Mouse (Mus musculus) embryonic facial prominence, embryonic 13.5 days (tissue): ENCODE results near the gene Arl4c. TPM values are rescaled to one million over a fixed set of nuclear protein-coding genes. Genes with fewer than 3 reads are reported as not detected.

Experiments
- ATAC-seq: fragments of 200-750 bp; cut with Nextera tagmentation; 2 replicates; pipeline ENCODE4 v1.8.0; 2017; ENCODE audit warnings: low read depth; ENCODE audit not compliant: insufficient number of reproducible peaks, insufficient read depth, low FRiP score, low TSS enrichment
- H3K27ac ChIP-seq: fragments of 300-500 bp; sonication (generic); 2 replicates; pipeline ENCODE4 v1.5.1; 2015; ENCODE audit warnings: moderate library complexity, mild to moderate bottlenecking, inconsistent platforms
- H3K27me3 ChIP-seq: fragments of 300-500 bp; sonication (generic); 2 replicates; pipeline ENCODE4 v1.6.1; 2015; ENCODE audit warnings: mild to moderate bottlenecking, inconsistent platforms
- H3K36me3 ChIP-seq: fragments of 300-500 bp; sonication (generic); 2 replicates; pipeline ENCODE4 v1.6.1; 2015; ENCODE audit warnings: mild to moderate bottlenecking, inconsistent platforms
- H3K4me1 ChIP-seq: fragments of 300-500 bp; sonication (generic); 2 replicates; pipeline ENCODE4 v1.6.1; 2015; ENCODE audit warnings: inconsistent platforms
- H3K4me2 ChIP-seq: fragments of 300-500 bp; sonication (generic); 2 replicates; pipeline ENCODE4 v1.6.1; 2015; ENCODE audit warnings: moderate library complexity, mild to moderate bottlenecking, inconsistent platforms
- H3K4me3 ChIP-seq: fragments of 300-500 bp; sonication (generic); 2 replicates; pipeline ENCODE4 v1.5.1; 2015; ENCODE audit warnings: mild to moderate bottlenecking, inconsistent platforms
- H3K9ac ChIP-seq: fragments of 300-500 bp; sonication (generic); 2 replicates; pipeline ENCODE4 v1.6.1; 2015; ENCODE audit warnings: mild to moderate bottlenecking, inconsistent platforms
- H3K9me3 ChIP-seq: fragments of 300-500 bp; sonication (generic); 2 replicates; pipeline ENCODE4 v1.6.1; 2016; ENCODE audit warnings: inconsistent platforms
- WGBS: fragments of 180-500 bp; shearing (Covaris S2); methylation state at CpG from one replicate; pipeline ENCODE4 v1.1.7; 2015; ENCODE audit warnings: mixed read lengths; 5-methylcytosine and 5-hydroxymethylcytosine counted together
- polyA plus RNA-seq: library from polyadenylated mRNA; unstranded; fragments of >200 nt; fragmentation: Nextera tagmentation; extraction: Ambion mirVana; gene quantifications from 2 replicates; pipeline ENCODE4 v1.2.1, GENCODE M21; 2015

The Arl4c gene
- 11.7 and 11.8 TPM in 2 replicates for polyA plus RNA-seq

DNA sequence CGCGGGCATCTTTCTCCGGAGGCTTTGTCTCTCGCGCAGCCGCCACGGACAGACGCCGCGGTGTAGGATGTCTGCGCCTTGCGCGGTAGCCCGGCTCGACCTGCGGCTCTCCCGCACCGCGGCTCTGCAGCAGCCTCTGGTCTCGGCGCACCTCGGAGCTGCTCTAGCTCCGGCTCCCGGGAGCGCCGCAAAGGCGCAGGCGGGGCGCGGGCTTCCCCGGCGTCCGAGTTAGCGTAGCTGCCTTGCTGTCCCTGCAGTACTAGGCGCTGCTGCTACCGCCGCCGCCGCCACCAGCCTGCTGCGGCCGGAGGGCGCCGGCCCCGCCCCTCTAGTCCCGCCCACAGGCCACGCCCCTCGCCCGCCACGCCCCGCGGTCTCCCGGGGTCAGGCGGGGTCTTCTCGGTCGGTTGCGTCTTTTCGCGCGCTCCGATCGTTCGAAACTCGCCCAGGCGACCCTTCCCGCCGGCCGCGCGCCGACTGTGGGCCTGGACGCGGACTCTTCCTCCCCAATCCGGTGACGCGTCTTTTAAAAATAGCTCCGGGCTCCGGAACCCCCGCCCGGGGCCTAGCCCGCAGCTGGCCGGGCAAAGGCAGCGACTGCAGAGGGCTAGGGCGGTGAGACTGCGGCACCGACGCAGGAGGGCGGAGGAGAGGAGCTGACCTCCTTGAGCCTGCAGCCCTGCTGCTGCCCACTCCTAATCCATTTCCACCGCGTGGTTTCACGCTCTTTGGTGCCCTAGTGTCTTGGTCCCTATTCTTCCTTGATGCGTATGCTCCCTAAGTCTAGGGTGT is at the start of gene Arl4c:
Gene Arl4c (minus strand): TSS at position 352 of the 792 bp plus-strand sequence.
- Histone ChIP-seq H3K9me3 (no peaks in the 10 kb centered on the region), H3K4me3 (peak within 1 kb of the TSS; percentile 90), H3K27ac (peak within 1 kb of the TSS; percentile 89), H3K9ac (peak within 1 kb of the TSS; percentile 88), H3K36me3 (peaks cover 3% of the 10 kb centered on the region; the same call in 1 of the 2 replicates), H3K4me1 (peaks cover 31% of the 10 kb centered on the region), H3K27me3 (0 out of 2 replicates have a peak, but pooled peaks cover 4% of the 10 kb centered on the region), H3K4me2 (peak within 1 kb of the TSS; percentile 87)
- ATAC-seq: peak; percentile 83
- WGBS: 1% methylated on average over 90 of the region's 91 CpGs

- Histone ChIP-seq H3K9me3 (no peaks in the 10 kb centered on the region), H3K9ac (no peak overlapping the region), H3K4me3 (no peak overlapping the region), H3K4me1 (peaks cover 23% of the 10 kb centered on the region), H3K36me3 (no peaks in the 10 kb centered on the region), H3K27ac (no peak overlapping the region), H3K27me3 (no peaks in the 10 kb centered on the region), H3K4me2 (no peak overlapping the region)
- ATAC-seq: no peak
- WGBS: 81% methylated on average over 6 of the region's 6 CpGs
Observed at GRCm38 (mm10) chr1:88751332-88751731, 49.3 kb upstream of the Arl4c start.

- Histone ChIP-seq H3K4me3 (no peak overlapping the region), H3K27ac (no peak overlapping the region), H3K4me2 (no peak overlapping the region), H3K9me3 (no peaks in the 10 kb centered on the region), H3K4me1 (peaks cover 20% of the 10 kb centered on the region), H3K9ac (no peak overlapping the region), H3K27me3 (no peaks in the 10 kb centered on the region), H3K36me3 (no peaks in the 10 kb centered on the region)
- WGBS: 72% methylated on average over 7 of the region's 7 CpGs
- ATAC-seq: no peak
Observed at GRCm38 (mm10) chr1:88750576-88750975, 48.6 kb upstream of the Arl4c start.

GRCm38 (mm10) chr1:88750126-88750525 is 48.1 kb upstream of the Arl4c start:
- no peak for ATAC-seq
- H3K9ac ChIP-seq: no peak overlapping the region
- H3K4me2 ChIP-seq: no peak overlapping the region
- H3K4me3 ChIP-seq: no peak overlapping the region
- H3K27me3 ChIP-seq: no peaks in the 10 kb centered on the region
- H3K4me1 ChIP-seq: peaks cover 19% of the 10 kb centered on the region
- 87% methylated on average over 3 of the region's 3 CpGs for WGBS
- no peaks in the 10 kb centered on the region for H3K9me3 ChIP-seq
- no peaks in the 10 kb centered on the region for H3K36me3 ChIP-seq
- no peak overlapping the region for H3K27ac ChIP-seq

DNA sequence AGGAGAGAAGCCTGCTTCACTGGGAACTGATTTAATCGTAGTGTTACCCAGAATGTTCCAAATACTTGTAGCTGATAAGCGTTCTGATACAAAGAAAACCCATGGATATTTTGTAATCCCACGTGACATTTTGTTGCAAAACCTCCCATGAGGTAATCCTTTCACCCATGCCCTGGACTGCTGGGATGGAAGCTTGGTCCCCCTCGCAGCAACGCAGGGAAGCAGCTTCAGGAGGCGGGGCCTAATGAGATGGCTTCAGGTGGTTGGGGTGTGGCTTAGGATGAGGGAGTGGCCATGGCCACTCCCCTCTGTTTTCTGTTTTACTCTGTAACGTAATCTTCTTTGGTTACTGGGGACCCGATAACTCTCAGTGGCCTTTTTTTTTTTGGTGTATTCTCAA is 47.1 kb upstream of the Arl4c start:
- H3K9ac ChIP-seq: no peak overlapping the region
- H3K36me3 ChIP-seq: no peaks in the 10 kb centered on the region
- no peak overlapping the region for H3K27ac ChIP-seq
- ATAC-seq: no peak
- H3K4me2 ChIP-seq: no peak overlapping the region
- no peak overlapping the region for H3K4me3 ChIP-seq
- H3K27me3 ChIP-seq: no peaks in the 10 kb centered on the region
- H3K4me1 ChIP-seq: peaks cover 19% of the 10 kb centered on the region
- H3K9me3 ChIP-seq: no peaks in the 10 kb centered on the region
- WGBS: 62% methylated on average over 8 of the region's 8 CpGs

- Histone ChIP-seq H3K27me3 (no peaks in the 10 kb centered on the region), H3K9ac (no peak overlapping the region), H3K27ac (no peak overlapping the region), H3K4me3 (no peak overlapping the region), H3K36me3 (no peaks in the 10 kb centered on the region), H3K4me2 (no peak overlapping the region), H3K9me3 (no peaks in the 10 kb centered on the region), H3K4me1 (peaks cover 2% of the 10 kb centered on the region; the same call in 1 of the 2 replicates)
- WGBS: 6% methylated on average over 8 of the region's 8 CpGs
- no peak for ATAC-seq
Observed at GRCm38 (mm10) chr1:88745256-88745655, 43.2 kb upstream of the Arl4c start.

DNA sequence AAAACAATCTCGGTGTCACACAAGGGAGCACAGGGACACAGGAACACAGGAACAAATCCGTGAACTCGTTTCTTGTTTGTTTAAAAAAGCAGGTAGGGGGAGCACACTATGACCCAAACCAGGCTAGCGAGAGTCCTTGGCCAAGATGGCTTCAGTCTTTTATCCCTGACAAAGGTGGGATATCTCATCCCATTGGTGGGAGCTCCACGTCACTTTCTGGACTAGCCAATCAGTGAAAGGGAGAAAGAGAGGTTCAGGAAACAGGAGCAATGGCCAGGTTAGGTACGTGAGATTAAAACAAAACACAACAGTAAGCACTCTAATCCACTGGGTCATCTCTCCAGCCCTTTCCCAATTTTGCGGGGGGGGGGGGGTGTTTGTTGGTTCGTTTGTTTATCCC is 42.2 kb upstream of the Arl4c start:
- no peaks in the 10 kb centered on the region for H3K36me3 ChIP-seq
- H3K4me2 ChIP-seq: no peak overlapping the region
- 70% methylated on average over 8 of the region's 8 CpGs for WGBS
- no peaks in the 10 kb centered on the region for H3K27me3 ChIP-seq
- no peak overlapping the region for H3K27ac ChIP-seq
- H3K9me3 ChIP-seq: no peaks in the 10 kb centered on the region
- no peak for ATAC-seq
- peaks cover 2% of the 10 kb centered on the region; the same call in 1 of the 2 replicates for H3K4me1 ChIP-seq
- no peak overlapping the region for H3K9ac ChIP-seq
- H3K4me3 ChIP-seq: no peak overlapping the region

GRCm38 (mm10) chr1:88742372-88742771 is 40.4 kb upstream of the Arl4c start:
- no peaks in the 10 kb centered on the region for H3K27me3 ChIP-seq
- H3K9me3 ChIP-seq: no peaks in the 10 kb centered on the region
- H3K9ac ChIP-seq: no peak overlapping the region
- H3K4me3 ChIP-seq: no peak overlapping the region
- no peak overlapping the region for H3K4me2 ChIP-seq
- peaks cover 2% of the 10 kb centered on the region; the same call in 1 of the 2 replicates for H3K4me1 ChIP-seq
- 50% methylated on average over 7 of the region's 7 CpGs for WGBS
- H3K36me3 ChIP-seq: no peaks in the 10 kb centered on the region
- no peak overlapping the region for H3K27ac ChIP-seq
- no peak for ATAC-seq

DNA sequence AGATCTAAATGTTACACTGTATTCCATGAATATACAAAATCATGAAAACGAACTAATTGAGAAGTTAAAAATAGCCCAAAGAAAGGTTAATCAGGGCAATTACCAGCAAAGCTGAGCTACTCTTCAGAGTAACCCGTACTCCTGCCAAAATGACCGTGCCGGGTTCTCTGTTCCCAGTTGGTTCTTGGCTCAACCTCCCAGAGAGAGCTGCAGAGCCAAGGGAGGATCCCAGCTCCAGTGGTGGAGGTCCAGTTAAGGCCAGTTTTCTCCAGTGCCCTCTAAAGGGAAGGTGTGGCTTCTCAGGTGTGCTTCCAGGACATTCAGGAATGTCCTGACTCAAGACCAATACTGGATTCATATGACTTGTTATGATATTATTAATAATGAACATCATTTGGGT is 37.5 kb upstream of the Arl4c start:
- ATAC-seq: no peak
- Histone ChIP-seq H3K27ac (no peak overlapping the region), H3K27me3 (no peaks in the 10 kb centered on the region), H3K9me3 (no peaks in the 10 kb centered on the region), H3K4me1 (no peaks in the 10 kb centered on the region), H3K36me3 (no peaks in the 10 kb centered on the region), H3K4me3 (no peak overlapping the region), H3K9ac (no peak overlapping the region), H3K4me2 (no peak overlapping the region)
- WGBS: 82% methylated on average over 4 of the region's 4 CpGs

- Histone ChIP-seq H3K4me3 (no peak overlapping the region), H3K27me3 (no peaks in the 10 kb centered on the region), H3K36me3 (no peaks in the 10 kb centered on the region), H3K4me1 (no peaks in the 10 kb centered on the region), H3K27ac (no peak overlapping the region), H3K4me2 (no peak overlapping the region), H3K9me3 (no peaks in the 10 kb centered on the region), H3K9ac (no peak overlapping the region)
- 62% methylated on average over 3 of the region's 3 CpGs for WGBS
- ATAC-seq: no peak
Observed at GRCm38 (mm10) chr1:88738931-88739330, 36.9 kb upstream of the Arl4c start.

DNA sequence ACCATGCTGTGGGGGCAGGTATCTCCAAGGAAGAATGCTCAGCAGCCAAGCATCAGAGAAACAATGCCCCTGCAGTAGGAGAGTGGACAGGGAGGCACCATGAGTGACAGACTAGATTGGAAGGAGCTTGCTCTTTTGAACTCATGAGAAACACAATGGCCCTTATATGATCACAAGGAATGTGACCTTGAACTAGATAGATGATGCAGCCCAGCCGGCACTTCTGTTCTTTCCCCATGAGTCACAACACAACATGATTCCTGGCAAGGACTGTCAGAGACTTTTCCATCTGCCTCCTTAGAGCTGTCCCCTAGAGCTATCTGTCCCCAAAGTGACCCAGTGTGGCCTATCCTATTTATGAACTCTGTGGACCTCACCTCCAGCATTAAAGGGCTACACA is 27.5 kb upstream of the Arl4c start:
- no peak for ATAC-seq
- H3K4me2 ChIP-seq: no peak overlapping the region
- no peaks in the 10 kb centered on the region for H3K36me3 ChIP-seq
- no peak overlapping the region for H3K27ac ChIP-seq
- WGBS: 77% methylated on average over 1 of the region's 1 CpGs
- H3K4me3 ChIP-seq: no peak overlapping the region
- H3K27me3 ChIP-seq: no peaks in the 10 kb centered on the region
- no peaks in the 10 kb centered on the region for H3K9me3 ChIP-seq
- H3K4me1 ChIP-seq: no peaks in the 10 kb centered on the region
- H3K9ac ChIP-seq: no peak overlapping the region

DNA sequence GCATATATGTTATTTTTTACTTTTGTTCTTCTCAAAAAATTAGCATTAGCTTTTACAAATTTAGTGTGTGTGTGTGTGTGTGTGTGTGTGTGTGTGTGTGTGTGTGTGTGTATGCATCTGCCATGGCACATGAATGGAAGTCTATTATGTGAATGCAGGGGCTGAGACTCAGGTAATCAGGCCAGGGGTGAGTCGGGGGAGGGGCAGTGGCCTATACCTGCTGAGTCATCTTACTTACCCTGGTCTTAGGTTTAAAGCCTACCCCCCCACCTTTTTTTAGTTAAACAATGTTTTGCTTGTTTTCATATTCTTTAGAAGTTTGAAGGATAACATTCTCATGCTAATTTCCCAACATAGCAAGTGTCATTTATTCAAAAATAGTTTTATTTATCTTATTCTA is 25.3 kb upstream of the Arl4c start:
- no peak for ATAC-seq
- no peaks in the 10 kb centered on the region for H3K9me3 ChIP-seq
- no peaks in the 10 kb centered on the region for H3K4me1 ChIP-seq
- no peak overlapping the region for H3K4me3 ChIP-seq
- no peak overlapping the region for H3K9ac ChIP-seq
- H3K4me2 ChIP-seq: no peak overlapping the region
- 100% methylated on average over 1 of the region's 1 CpGs for WGBS
- H3K36me3 ChIP-seq: no peaks in the 10 kb centered on the region
- no peaks in the 10 kb centered on the region for H3K27me3 ChIP-seq
- H3K27ac ChIP-seq: no peak overlapping the region
